8 mouse cellular contexts compared by ENCODE assay signal in the genomic region with DNA sequence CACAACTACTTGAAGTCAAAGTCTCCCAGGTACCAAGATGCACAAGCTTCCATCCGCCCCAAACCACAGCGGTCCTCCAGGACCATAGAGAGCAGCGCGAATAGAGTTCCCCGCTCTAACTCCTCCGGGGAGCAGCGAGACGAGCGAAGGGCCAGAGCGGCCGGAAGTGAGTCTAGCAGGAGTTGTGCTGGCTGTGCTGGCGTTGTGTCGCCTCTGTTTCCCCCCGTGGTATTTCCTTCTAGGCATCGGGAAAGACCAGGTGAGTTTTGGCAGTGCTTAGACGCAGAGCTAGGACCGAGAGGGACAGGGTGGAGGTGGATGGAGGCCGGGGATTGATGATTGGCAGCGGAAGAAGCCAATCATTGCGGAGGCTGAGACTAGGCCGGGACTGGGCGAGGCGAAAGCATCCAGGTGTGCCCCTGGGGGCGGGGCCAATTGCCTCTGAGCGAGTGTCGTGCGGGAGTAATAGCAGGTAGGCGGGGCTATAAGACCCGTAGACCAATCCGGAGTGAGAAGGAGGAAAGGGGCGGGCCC. TPM values are rescaled to one million over a fixed set of nuclear protein-coding genes. Genes with fewer than 3 reads are reported as not detected.
A peak's percentile ranks its signal among the peaks of the same experiment; 100 is the strongest.
DNase-seq lines count a peak whose midpoint lies in the region; ATAC-seq and TF ChIP-seq lines count a peak whose summit lies in the region.

No protein-coding gene starts in this region.

- peak overlapping the region; percentile 81 for H3K27ac ChIP-seq in hindbrain, postnatal 0 days
- H3K27ac ChIP-seq in left cerebral cortex, adult 2 months: peak overlapping the region; percentile 92

- peak overlapping the region; percentile 67 for H3K9ac ChIP-seq in hindbrain, postnatal 0 days (replicated peaks; ENCODE audit: low read length)

- H3K4me1 ChIP-seq in hindbrain, postnatal 0 days (ENCODE audit: insufficient read depth, low read length): peaks cover 16% of the 10 kb centered on the region

- TF ChIP-seq CTCF in hindbrain, postnatal 0 days (IDR thresholded peaks at IDR 0.05; ENCODE audit: low read depth): no peak; the same call in 1 of the 2 replicates
- no peak for TF ChIP-seq CTCF in left cerebral cortex, adult 2 months (IDR thresholded peaks at IDR 0.05)

- peak; percentile 93 for ATAC-seq in hindbrain, postnatal 0 days
- ATAC-seq in megakaryocyte, adult 5-6 weeks (ENCODE audit: poor library complexity, severe bottlenecking): peak; percentile 90

- 0 out of 2 replicates have a peak, but pooled peaks cover 7% of the 10 kb centered on the region for H3K36me3 ChIP-seq in hindbrain, postnatal 0 days (ENCODE audit: insufficient read depth, low read length)

- WGBS in hindbrain, postnatal 0 days: under 1% methylated on average over 31 of the region's 31 CpGs

- peak; percentile 97 for DNase-seq in T-cell, adult 2 months (ENCODE audit: low spot score)
- peak; percentile 97 to 99 for DNase-seq in cerebellum, postnatal 36 days
- DNase-seq in gastrocnemius, adult 18-20 months (ENCODE audit: low spot score): peak; percentile 93
- peak; percentile 97 for DNase-seq in hindbrain, postnatal 0 days (ENCODE audit: low spot score)
- peak; percentile 94 to 96 for DNase-seq in left cerebral cortex, adult 2 months (ENCODE audit: extremely low spot score in 1 of 2, low spot score in 2 of 2)
- DNase-seq in right cerebral cortex, adult 2 months (ENCODE audit: low spot score in 2 of 2): peak; percentile 95 to 96
- DNase-seq in urinary bladder, postnatal 14 days (ENCODE audit: low spot score): peak; percentile 98

- peak overlapping the region; percentile 81 for H3K4me2 ChIP-seq in hindbrain, postnatal 0 days (ENCODE audit: low read depth, low read length)

- H3K9me3 ChIP-seq in hindbrain, postnatal 0 days (ENCODE audit: low read length): no peaks in the 10 kb centered on the region

- H3K4me3 ChIP-seq in hindbrain, postnatal 0 days (ENCODE audit: low read length): peak overlapping the region; percentile 55
- peak overlapping the region; percentile 77 for H3K4me3 ChIP-seq in left cerebral cortex, adult 2 months

- no peaks in the 10 kb centered on the region; the same call in 1 of the 2 replicates for H3K27me3 ChIP-seq in hindbrain, postnatal 0 days (ENCODE audit: insufficient read depth, low read length)

- intact Hi-C loops in left cerebral cortex, adult 2 months (cut with DNase I): no loop called here

RNA-seq across cellular contexts. Expression of gene Ercc1, which starts 0.4 kb away (rescaled TPM):
- 10 to 100 TPM; 30.0 to 30.8 TPM for total RNA-seq in gastrocnemius, adult 18-20 months (2021)
- total RNA-seq in hindbrain, postnatal 0 days (2014; rRNA removed): 44.1 and 46.1 TPM in 2 replicates
- polyA plus RNA-seq in hindbrain, postnatal 0 days (2015; fragmentation: Nextera tagmentation; extraction: Ambion mirVana): 69.0 and 74.2 TPM in 2 replicates
- total RNA-seq in left cerebral cortex, adult 2 months (2021): 10 to 100 TPM; 48.9 to 51.8 TPM
- total RNA-seq in megakaryocyte, adult 5-6 weeks (2015): 18.9 and 26.4 TPM in 2 replicates
- 17.5 and 21.4 TPM in 2 replicates for total RNA-seq in megakaryocyte, adult 5-6 weeks (2017)

RNA-seq across cellular contexts. Expression of gene Cd3eap, which starts 14.3 kb away (rescaled TPM):
- 10 to 100 TPM; 10.8 to 11.4 TPM for total RNA-seq in gastrocnemius, adult 18-20 months (2021)
- total RNA-seq in hindbrain, postnatal 0 days (2014; rRNA removed): 11.1 and 12.4 TPM in 2 replicates
- 17.9 and 19.3 TPM in 2 replicates for polyA plus RNA-seq in hindbrain, postnatal 0 days (2015; fragmentation: Nextera tagmentation; extraction: Ambion mirVana)
- total RNA-seq in left cerebral cortex, adult 2 months (2021): 10 to 100 TPM; 17.0 to 17.8 TPM
- 3.4 TPM in 2 replicates for total RNA-seq in megakaryocyte, adult 5-6 weeks (2015)
- total RNA-seq in megakaryocyte, adult 5-6 weeks (2017): 9.0 and 11.5 TPM in 2 replicates

RNA-seq across cellular contexts. Expression of gene Ppp1r13l, which starts 14.5 kb away (rescaled TPM):
- total RNA-seq in gastrocnemius, adult 18-20 months (2021): 1 to 10 TPM; 3.6 to 5.3 TPM
- 0.68 and 1.0 TPM in 2 replicates for total RNA-seq in hindbrain, postnatal 0 days (2014; rRNA removed)
- polyA plus RNA-seq in hindbrain, postnatal 0 days (2015; fragmentation: Nextera tagmentation; extraction: Ambion mirVana): 1.0 and 1.2 TPM in 2 replicates
- 1 to 10 TPM; 7.7 to 7.8 TPM for total RNA-seq in left cerebral cortex, adult 2 months (2021)
- total RNA-seq in megakaryocyte, adult 5-6 weeks (2015): 4.1 and 4.2 TPM in 2 replicates
- 0.45 TPM in 1 of 2 replicates, not detected in the other for total RNA-seq in megakaryocyte, adult 5-6 weeks (2017)

RNA-seq across cellular contexts. Expression of gene Fosb, which starts 35.2 kb away (rescaled TPM):
- 1 to 10 TPM in 1 of 2 experiments, under 1 TPM in 1; 0.57 to 2.5 TPM for total RNA-seq in gastrocnemius, adult 18-20 months (2021)
- 0.31 and 1.0 TPM in 2 replicates for total RNA-seq in hindbrain, postnatal 0 days (2014; rRNA removed)
- 0.09 and 0.11 TPM in 2 replicates for polyA plus RNA-seq in hindbrain, postnatal 0 days (2015; fragmentation: Nextera tagmentation; extraction: Ambion mirVana)
- 10 to 100 TPM; 27.0 to 59.5 TPM for total RNA-seq in left cerebral cortex, adult 2 months (2021)
- total RNA-seq in megakaryocyte, adult 5-6 weeks (2015): 24.0 and 25.4 TPM in 2 replicates
- total RNA-seq in megakaryocyte, adult 5-6 weeks (2017): 26.9 and 30.4 TPM in 2 replicates

RNA-seq across cellular contexts. Expression of gene Ercc2, which starts 36.8 kb away (rescaled TPM):
- total RNA-seq in gastrocnemius, adult 18-20 months (2021): 10 to 100 TPM in 1 of 2 experiments, 1 to 10 TPM in 1; 9.0 to 10.6 TPM
- 57.3 and 65.1 TPM in 2 replicates for total RNA-seq in hindbrain, postnatal 0 days (2014; rRNA removed)
- 18.6 and 19.9 TPM in 2 replicates for polyA plus RNA-seq in hindbrain, postnatal 0 days (2015; fragmentation: Nextera tagmentation; extraction: Ambion mirVana)
- total RNA-seq in left cerebral cortex, adult 2 months (2021): 10 to 100 TPM; 37.2 TPM
- total RNA-seq in megakaryocyte, adult 5-6 weeks (2015): 4.9 and 5.7 TPM in 2 replicates
- total RNA-seq in megakaryocyte, adult 5-6 weeks (2017): 12.6 and 19.2 TPM in 2 replicates

Comparison
In these comparisons a context has a peak if more than half of its experiments do, and no peak if none do; other contexts are left out.
1. Peak in every context shown above with its lines: DNase-seq, ATAC-seq, H3K4me3 ChIP-seq and H3K27ac ChIP-seq.